Mouse (Mus musculus) lung, adult 2 months (tissue): ENCODE measurements around the gene Wnt10a.

Source experiments
- CTCF ChIP-seq: fragments of 200-500 bp; IDR thresholded peaks from 2 replicates; pipeline ENCODE4 v1.5.1; 2011; ENCODE audit warnings: mild to moderate bottlenecking, low read length, control low read depth; ENCODE audit not compliant: insufficient read depth
- POLR2A ChIP-seq: fragments of 200-500 bp; IDR thresholded peaks from 2 replicates; pipeline ENCODE4 v1.6.1; 2011; ENCODE audit warnings: low read depth, mild to moderate bottlenecking, control low read depth, low read length, borderline replicate concordance; ENCODE audit errors: extremely low read depth

GRCm38 (mm10) chr1:74848946-74849345 lies 57.6 kb downstream of the Wnt10a start:
- TF ChIP-seq CTCF: no peak
- TF ChIP-seq POLR2A: no peak
